Mouse (Mus musculus) right cerebral cortex, adult 18-20 months (tissue): ENCODE results near the gene Sv2c.
A peak's percentile ranks its signal among the peaks of the same experiment; 100 is the strongest.

ENCODE experiments used
- DNase-seq: peaks from one replicate; pipeline ENCODE4 v3.0.0; 2022; ENCODE audit warnings: mixed read lengths

Sv2c gene

GRCm38 (mm10) chr13:95941861-95942260 is 190.5 kb downstream of the Sv2c start:
- DNase-seq, result no peak

- no peak for DNase-seq
Observed at GRCm38 (mm10) chr13:95940811-95941210, 191.6 kb downstream of the Sv2c start.

- no peak for DNase-seq
Observed at GRCm38 (mm10) chr13:95924201-95924621, 208.2 kb downstream of the Sv2c start.

GRCm38 (mm10) chr13:95922626-95923025 is 209.8 kb downstream of the Sv2c start:
- no peak for DNase-seq

- no peak for DNase-seq
Observed at GRCm38 (mm10) chr13:95918624-95919284, 213.6 kb downstream of the Sv2c start.

- DNase-seq, result no peak
Observed at GRCm38 (mm10) chr13:95913046-95913406, 219.4 kb downstream of the Sv2c start.

GRCm38 (mm10) chr13:95912157-95913045 is 220.0 kb downstream of the Sv2c start:
- DNase-seq, result peak; percentile 71

GRCm38 (mm10) chr13:95910270-95910669 is 222.1 kb downstream of the Sv2c start:
- no peak for DNase-seq

GRCm38 (mm10) chr13:95909244-95909643 is 223.1 kb downstream of the Sv2c start:
- DNase-seq, result no peak
